Mouse (Mus musculus): ENCODE results near the gene Gale.

The Gale gene

GRCm38 (mm10) chr4:135963457-135964193, at the start of gene Gale:
Gene Gale (plus strand): TSS chr4:135963727.
- peak; percentile 98 for DNase-seq

- DNase-seq, result no peak
Measured at GRCm38 (mm10) chr4:135918635-135919279, 44.8 kb upstream of the Gale start.

- DNase-seq, result no peak
Measured at GRCm38 (mm10) chr4:135919280-135919639, 44.3 kb upstream of the Gale start.

GRCm38 (mm10) chr4:135920304-135921241, 43.0 kb upstream of the Gale start, which contains the start of gene Fuca1:
Gene Fuca1 (plus strand): TSS chr4:135920735.
- DNase-seq, result peak; percentile 97

- peak; percentile 23 for DNase-seq
Measured at GRCm38 (mm10) chr4:135921257-135922120, 42.0 kb upstream of the Gale start.

- no peak for DNase-seq
Measured at GRCm38 (mm10) chr4:135922190-135922589, 41.3 kb upstream of the Gale start.

- no peak for DNase-seq
Measured at GRCm38 (mm10) chr4:135924418-135924817, 39.1 kb upstream of the Gale start.

- DNase-seq, result no peak
Measured at GRCm38 (mm10) chr4:135925341-135925740, 38.2 kb upstream of the Gale start.

GRCm38 (mm10) chr4:135926195-135926808, 37.2 kb upstream of the Gale start:
- DNase-seq, result no peak

- no peak for DNase-seq
Measured at GRCm38 (mm10) chr4:135926861-135927260, 36.7 kb upstream of the Gale start.

GRCm38 (mm10) chr4:135928376-135928775, 35.2 kb upstream of the Gale start:
- no peak for DNase-seq

GRCm38 (mm10) chr4:135929405-135929804, 34.1 kb upstream of the Gale start:
- no peak for DNase-seq

GRCm38 (mm10) chr4:135929828-135930227, 33.7 kb upstream of the Gale start:
- no peak for DNase-seq

GRCm38 (mm10) chr4:135930239-135930638, 33.3 kb upstream of the Gale start:
- DNase-seq, result no peak

- DNase-seq, result peak; percentile 24
Measured at GRCm38 (mm10) chr4:135931832-135932231, 31.7 kb upstream of the Gale start.

- peak; percentile 43 for DNase-seq
Measured at GRCm38 (mm10) chr4:135934708-135935500, 28.6 kb upstream of the Gale start.

- DNase-seq, result peak; percentile 33
Measured at GRCm38 (mm10) chr4:135935502-135935901, 28.0 kb upstream of the Gale start.

- peak; percentile 32 for DNase-seq
Measured at GRCm38 (mm10) chr4:135938858-135939257, 24.7 kb upstream of the Gale start.

GRCm38 (mm10) chr4:135941026-135941425, 22.5 kb upstream of the Gale start:
- peak; percentile 47 for DNase-seq

GRCm38 (mm10) chr4:135942193-135942592, 21.3 kb upstream of the Gale start:
- DNase-seq, result no peak

GRCm38 (mm10) chr4:135943389-135943788, 20.1 kb upstream of the Gale start:
- no peak for DNase-seq

Measured in liver (tissue).